Mouse (Mus musculus) heart, adult 10 weeks (tissue): ENCODE data around the gene Sec61a1. TPM values are rescaled to one million over a fixed set of nuclear protein-coding genes. Genes with fewer than 3 reads are reported as not detected.

Experiments
- polyA plus RNA-seq: library from polyadenylated mRNA; stranded (reverse); fragments of 350-450 nt; fragmentation: Illumina TruSeq; extraction: RNeasy Lipid Tissue Mini Kit (QIAGEN cat#74804); gene quantifications from one replicate; pipeline ENCODE4 v1.2.3, GENCODE M21; 2014; ENCODE audit warnings: low read depth, low replicate concordance

Gene Sec61a1
- polyA plus RNA-seq, result 35.6 TPM

GRCm38 (mm10) chr6:88518404-88519263 lies at the start of gene Sec61a1:
Gene Sec61a1, minus strand, starts transcription at chr6:88518905.

GRCm38 (mm10) chr6:88465181-88465920 lies 53.4 kb downstream of the Sec61a1 start, which contains the start of gene Ruvbl1:
Gene Ruvbl1, plus strand, starts transcription at chr6:88465409.

Other genes starting within 250 kb of the Sec61a1 start
- 4.5 TPM for gene Eefsec, start 72.4 kb downstream of the Sec61a1 start, polyA plus RNA-seq
- gene Ruvbl1, start 53.5 kb downstream of the Sec61a1 start, polyA plus RNA-seq, result 24.5 TPM
- 32.9 TPM for gene Kbtbd12, start 119.0 kb upstream of the Sec61a1 start, polyA plus RNA-seq
- 74.3 TPM for gene Mgll, start 205.5 kb upstream of the Sec61a1 start, polyA plus RNA-seq